Comparison of ENCODE assay signal across 18 mouse cellular contexts in genomic region chr17:34680191-34680590, GRCm38 (mm10). TPM values are rescaled to one million over a fixed set of nuclear protein-coding genes. Genes with fewer than 3 reads are reported as not detected.
"Had no signal": no experiment of that assay in that cellular context is flagged by ENCODE, and none has a peak within 500 bp of the region (broad histone marks: within the 10 kb centered on the region; RNA-seq: fewer than 3 reads in every experiment).

No protein-coding gene starts in this region.

- H3K9me3 ChIP-seq: limb, embryonic 12.5 days; limb, embryonic 15.5 days; midbrain, embryonic 12.5 days; midbrain, embryonic 15.5 days; neural tube, embryonic 12.5 days; neural tube, embryonic 15.5 days had no signal

- H3K4me1 ChIP-seq: midbrain, embryonic 12.5 days; midbrain, embryonic 15.5 days; neural tube, embryonic 12.5 days had no signal

- H3K4me3 ChIP-seq: limb, embryonic 12.5 days; limb, embryonic 15.5 days; midbrain, embryonic 12.5 days; midbrain, embryonic 15.5 days; neural tube, embryonic 12.5 days; neural tube, embryonic 15.5 days had no signal

- H3K27ac ChIP-seq: kidney, postnatal 0 days; limb, embryonic 12.5 days; limb, embryonic 15.5 days; liver, embryonic 14.5 days; macrophage; midbrain, embryonic 12.5 days; midbrain, embryonic 15.5 days; neural tube, embryonic 12.5 days; neural tube, embryonic 15.5 days had no signal

- H3K36me3 ChIP-seq: limb, embryonic 12.5 days; limb, embryonic 15.5 days; midbrain, embryonic 12.5 days; midbrain, embryonic 15.5 days; neural tube, embryonic 12.5 days; neural tube, embryonic 15.5 days had no signal

- H3K27me3 ChIP-seq: midbrain, embryonic 15.5 days had no signal

- H3K9ac ChIP-seq: limb, embryonic 12.5 days; limb, embryonic 15.5 days; liver, embryonic 14.5 days; liver, postnatal 0 days; lung, embryonic 14.5 days; midbrain, embryonic 12.5 days; midbrain, embryonic 15.5 days; neural tube, embryonic 12.5 days; neural tube, embryonic 15.5 days had no signal

- DNase-seq: kidney, adult 2 months; kidney, postnatal 25 days; left cerebral cortex, postnatal 4 days; liver, postnatal 0 days; lung, embryonic 14.5 days; thymus, adult 2 months; thymus, postnatal 14 days; thymus, postnatal 4 days had no signal

RNA-seq across cellular contexts. Expression of gene Tnxb, which starts 9.9 kb away (rescaled TPM):
- polyA plus RNA-seq: limb, embryonic 12.5 days; macrophage had no signal

RNA-seq across cellular contexts. Expression of gene Prrt1, which starts 50.9 kb away (rescaled TPM):
- polyA plus RNA-seq: liver, embryonic 11.5 days had no signal
